Mouse (Mus musculus): ENCODE data around the gene B4galt2.

The B4galt2 gene

GRCm38 (mm10) chr4:117882701-117883691 is at the start of gene B4galt2:
B4galt2 (minus strand) TSS chr4:117883487.
- peak; percentile 16 to 68 for DNase-seq

- DNase-seq = peak; percentile 70 to 86
Measured at GRCm38 (mm10) chr4:117929391-117929881, 46.1 kb upstream of the B4galt2 start, which contains the start of gene Artn. Artn (minus strand) TSS chr4:117929763.

GRCm38 (mm10) chr4:117928699-117929241 is 45.5 kb upstream of the B4galt2 start:
- DNase-seq = peak; percentile 68 to 78

GRCm38 (mm10) chr4:117928234-117928633 is 44.9 kb upstream of the B4galt2 start:
- peak in 1 of 2 experiments; percentile 43 for DNase-seq

GRCm38 (mm10) chr4:117926545-117927482 is 43.5 kb upstream of the B4galt2 start:
- DNase-seq = no peak

DNA sequence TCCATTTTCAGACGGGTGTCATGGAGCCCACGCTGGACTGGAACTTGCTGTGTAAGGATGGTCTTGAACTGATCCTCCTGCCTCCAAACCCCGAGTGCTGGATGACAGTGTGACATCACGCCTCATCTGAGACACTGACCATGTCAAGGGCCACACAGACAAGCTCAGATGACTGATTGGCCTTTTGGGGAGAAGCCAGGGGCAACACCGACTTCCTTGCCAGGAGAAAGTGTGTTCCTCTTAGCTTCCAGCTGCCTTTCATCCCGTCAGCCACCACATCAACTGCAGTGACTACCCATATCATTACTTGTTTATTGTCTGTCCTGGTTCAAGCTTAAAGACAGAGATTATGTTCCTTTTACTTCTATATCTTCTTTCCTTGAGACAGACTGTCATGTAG is 41.6 kb upstream of the B4galt2 start:
- DNase-seq = no peak

DNA sequence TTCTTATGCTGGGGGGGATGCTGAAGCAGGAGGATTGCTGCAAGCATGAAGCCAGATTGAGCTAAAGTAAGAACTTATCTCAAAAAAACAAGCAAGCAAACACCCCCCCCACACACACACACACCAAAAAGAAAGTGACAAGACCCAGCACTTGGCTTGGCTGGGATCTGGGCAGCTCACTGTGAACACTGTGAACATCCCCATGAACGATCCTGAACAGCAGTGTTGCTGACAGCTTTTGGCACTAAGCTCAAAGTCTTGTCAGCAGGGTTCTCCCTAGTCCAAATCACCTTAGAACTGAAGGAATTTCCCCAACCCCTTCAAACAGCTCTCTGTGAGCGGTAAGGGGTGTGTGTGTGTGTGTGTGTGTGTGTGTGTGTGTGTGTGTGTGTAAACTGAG is 40.2 kb upstream of the B4galt2 start:
- no peak for DNase-seq

DNA sequence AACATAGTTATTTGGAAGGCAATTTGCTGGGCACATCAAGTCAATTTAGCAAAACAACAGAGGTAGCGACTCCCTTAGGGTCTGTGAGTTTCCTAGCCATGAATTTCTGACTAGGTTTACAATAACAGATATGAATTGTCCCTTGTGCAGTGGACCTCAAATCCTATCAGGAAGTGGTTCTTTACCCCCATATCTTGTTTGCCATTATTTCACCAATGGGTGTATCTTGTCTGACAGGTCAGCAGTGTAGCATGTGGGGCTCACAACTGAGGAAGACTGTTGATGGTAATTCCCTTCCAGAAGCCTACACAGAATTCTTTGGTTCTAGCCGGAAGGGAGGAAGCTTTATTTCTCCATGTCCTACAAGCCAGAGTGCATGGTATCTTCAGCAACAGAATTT is 38.1 kb upstream of the B4galt2 start:
- no peak for DNase-seq

DNA sequence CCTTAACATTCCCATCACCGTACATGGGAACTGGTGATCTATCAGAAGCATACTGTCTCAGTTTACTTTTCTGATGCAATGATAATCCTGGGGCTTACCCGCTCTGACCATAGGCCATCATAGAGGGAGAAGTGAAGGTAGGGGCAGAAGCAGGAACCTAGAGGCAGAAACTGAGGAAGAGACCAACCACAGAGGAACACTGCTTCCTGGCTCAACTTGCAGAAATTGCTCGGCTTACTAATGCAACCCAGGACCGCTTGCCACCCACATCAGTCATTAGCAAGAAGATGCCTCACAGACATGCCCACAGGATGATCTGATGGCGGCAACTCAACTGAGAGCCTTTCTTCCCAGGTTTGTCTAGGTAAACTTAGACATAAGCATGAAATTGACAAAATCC is 35.5 kb upstream of the B4galt2 start:
- DNase-seq = no peak

DNA sequence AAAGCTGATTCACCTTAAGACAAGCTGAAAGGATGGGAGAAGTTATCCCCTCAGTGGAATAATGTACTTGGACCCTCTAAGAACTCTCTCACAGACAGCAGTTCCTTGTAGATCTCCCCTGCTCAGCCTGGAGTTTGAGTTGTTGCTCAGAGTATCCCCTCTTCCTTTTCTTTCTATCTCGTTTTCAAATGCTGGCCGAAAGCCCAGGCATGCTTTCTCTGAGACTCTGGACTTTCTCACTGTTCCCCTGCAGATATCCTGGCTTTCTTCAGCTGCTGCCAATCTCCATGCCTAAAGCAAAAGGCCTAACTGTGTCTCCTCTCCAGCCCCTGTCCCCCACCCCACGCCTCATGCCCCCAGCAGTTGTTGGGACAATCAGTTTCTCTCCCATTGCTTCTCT is 35.0 kb upstream of the B4galt2 start:
- DNase-seq = peak in 1 of 2 experiments; percentile 54

- DNase-seq = no peak
Measured at GRCm38 (mm10) chr4:117917847-117918246, 34.6 kb upstream of the B4galt2 start.

- no peak for DNase-seq
Measured at GRCm38 (mm10) chr4:117917402-117917801, 34.1 kb upstream of the B4galt2 start.

DNA sequence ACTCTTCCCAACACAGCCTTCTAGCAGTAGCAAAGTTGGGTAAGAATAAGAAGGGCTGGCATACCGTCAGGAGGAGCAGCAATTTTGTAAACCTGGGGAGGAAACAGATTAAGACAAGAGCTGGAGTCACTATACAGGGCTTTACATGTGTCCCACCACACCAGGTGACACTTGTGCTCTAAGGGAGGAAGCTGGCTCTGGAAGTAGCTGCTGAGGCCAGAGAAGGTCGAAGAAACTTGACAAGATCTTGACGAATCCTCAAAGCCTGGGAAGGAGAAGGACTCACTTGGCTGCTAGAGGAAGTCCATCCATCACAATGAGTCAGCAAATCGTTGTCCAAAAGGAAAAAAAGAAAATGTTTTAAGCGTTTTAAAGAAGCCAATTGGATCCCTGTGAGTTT is 33.1 kb upstream of the B4galt2 start:
- DNase-seq = no peak

- peak in 1 of 2 experiments; percentile 9 for DNase-seq
Measured at GRCm38 (mm10) chr4:117915489-117916105, 32.3 kb upstream of the B4galt2 start.

DNA sequence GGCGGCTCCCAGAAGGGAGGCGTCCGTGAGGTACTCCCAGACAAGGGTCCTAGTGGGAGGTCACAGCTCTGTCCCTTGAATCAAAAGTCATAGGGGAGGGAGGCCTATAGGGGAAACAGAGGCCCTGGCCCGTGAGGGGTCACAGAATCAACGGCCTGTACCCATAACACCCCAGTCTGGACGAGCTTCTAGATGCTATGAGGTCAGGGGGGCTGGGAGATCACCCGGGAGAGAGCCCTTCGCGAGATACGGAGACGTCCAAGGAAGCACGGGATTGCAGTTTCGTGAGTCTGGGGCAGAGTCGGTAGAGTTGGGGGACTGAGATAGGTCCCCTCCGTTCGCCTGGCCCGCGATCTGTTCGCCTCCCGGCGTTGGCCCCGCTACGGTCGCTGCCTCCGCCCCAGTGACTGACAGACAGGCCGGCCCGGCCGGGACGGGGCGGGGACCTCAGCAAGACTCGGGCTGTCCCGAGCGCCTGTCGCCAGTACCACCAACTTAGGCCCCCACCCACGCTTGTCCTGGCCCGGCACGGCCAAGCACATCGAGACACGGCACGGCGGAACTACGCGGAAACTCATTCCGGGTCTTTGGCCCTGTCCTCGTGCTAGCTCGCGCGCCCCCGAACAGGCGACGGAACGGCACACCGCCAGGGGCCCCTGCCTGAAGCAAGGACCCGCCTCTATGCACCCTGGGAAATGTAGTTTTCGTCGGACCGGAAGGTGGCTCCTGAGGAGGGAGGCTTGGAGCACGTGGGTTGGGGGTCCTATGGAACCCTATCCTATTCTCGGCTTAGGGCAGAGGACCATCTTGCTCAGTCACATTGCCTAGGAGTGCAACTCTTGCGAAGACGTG is 31.5 kb upstream of the B4galt2 start, which contains the start of gene Ipo13:
Gene Ipo13, minus strand, starts transcription at position 409 of the 852 bp plus-strand sequence.
- DNase-seq = peak; percentile 90 to 94

- no peak for DNase-seq
Measured at GRCm38 (mm10) chr4:117914031-117914430, 30.7 kb upstream of the B4galt2 start.

- peak; percentile 82 for DNase-seq
Measured at GRCm38 (mm10) chr4:117913421-117913820, 30.1 kb upstream of the B4galt2 start.

GRCm38 (mm10) chr4:117912685-117913273 is 29.5 kb upstream of the B4galt2 start:
- DNase-seq = no peak

GRCm38 (mm10) chr4:117912131-117912561 is 28.9 kb upstream of the B4galt2 start:
- no peak for DNase-seq

DNA sequence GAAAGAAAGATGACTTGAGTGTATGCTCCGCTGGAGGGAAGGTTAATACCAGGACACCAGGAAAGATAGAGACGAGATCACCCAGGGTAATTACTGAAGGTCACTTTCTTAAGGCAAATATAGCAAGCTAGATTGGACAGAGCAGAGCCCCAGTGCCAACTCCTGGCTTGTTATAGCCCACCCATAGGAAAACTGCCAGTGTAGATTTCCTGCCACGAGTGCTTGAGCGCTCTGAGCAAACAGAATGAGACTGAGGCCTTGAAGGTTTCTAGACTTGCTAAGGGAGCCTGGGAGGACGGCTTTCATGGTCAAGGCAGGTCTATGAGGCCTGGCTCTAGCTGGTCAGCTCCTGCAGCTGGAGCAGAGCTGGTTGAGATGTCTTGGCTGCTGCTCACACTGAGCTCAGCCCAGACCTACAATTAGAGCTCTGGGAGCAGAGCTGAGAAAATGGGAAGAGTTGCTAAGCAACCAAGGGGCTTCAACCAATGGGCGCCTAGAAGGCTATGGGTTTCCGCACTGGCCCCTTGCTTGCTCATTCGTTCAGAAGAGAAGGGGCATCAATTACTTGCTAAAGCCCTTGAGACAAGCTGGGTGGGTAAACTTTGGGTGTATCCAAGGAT is 25.7 kb upstream of the B4galt2 start:
- DNase-seq = no peak
